Mouse (Mus musculus): ENCODE results near the gene Atp6v0a2.

DNA sequence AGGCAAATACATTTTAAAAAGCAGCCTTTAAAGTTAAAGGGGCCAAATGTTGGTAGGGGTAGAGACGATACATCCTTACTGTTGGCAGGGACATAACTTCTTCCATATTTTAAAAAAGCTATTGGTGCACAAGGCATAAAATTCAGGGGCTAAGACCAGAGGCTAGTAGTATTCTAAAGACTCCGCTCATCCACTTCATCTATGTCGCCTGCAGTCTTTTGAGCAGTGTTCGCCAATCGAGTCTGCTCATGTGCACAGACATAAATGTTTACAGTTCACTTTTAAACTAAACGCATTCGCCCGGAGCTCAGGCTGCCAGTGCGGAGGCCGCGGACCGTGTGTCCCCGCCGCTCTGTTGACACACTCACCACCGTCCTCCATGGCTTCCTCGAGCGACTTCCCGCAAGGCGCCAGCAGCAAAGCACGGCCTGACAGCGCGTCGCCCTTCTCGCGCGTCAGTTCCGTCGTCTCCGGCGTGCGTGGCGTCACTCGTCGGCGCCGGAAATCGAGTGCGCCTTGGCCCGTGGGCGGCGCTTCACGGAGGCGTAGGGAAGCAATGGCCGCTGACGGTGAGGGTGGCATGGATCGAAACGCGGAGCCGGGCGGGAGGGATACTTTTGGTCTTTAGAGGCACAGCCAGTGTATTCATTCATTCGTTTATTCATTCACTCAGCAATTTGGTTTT is 49.6 kb upstream of the Atp6v0a2 start, which contains the start of the genes Eif2b1 and Gtf2h3:
- TF ChIP-seq CTCF (IDR thresholded peaks at IDR 0.05; ENCODE audit: borderline replicate concordance, control insufficient read depth, extremely low read depth, insufficient read depth, low read length, poor library complexity) (no peak), POLR2A (IDR thresholded peaks at IDR 0.05; ENCODE audit: control insufficient read depth, extremely low read depth, insufficient read depth, low read length, poor library complexity) (peak; percentile 78)

Measured in thymus, adult 2 months (tissue).